ENCODE assay signal across 11 mouse cellular contexts in the genomic region with DNA sequence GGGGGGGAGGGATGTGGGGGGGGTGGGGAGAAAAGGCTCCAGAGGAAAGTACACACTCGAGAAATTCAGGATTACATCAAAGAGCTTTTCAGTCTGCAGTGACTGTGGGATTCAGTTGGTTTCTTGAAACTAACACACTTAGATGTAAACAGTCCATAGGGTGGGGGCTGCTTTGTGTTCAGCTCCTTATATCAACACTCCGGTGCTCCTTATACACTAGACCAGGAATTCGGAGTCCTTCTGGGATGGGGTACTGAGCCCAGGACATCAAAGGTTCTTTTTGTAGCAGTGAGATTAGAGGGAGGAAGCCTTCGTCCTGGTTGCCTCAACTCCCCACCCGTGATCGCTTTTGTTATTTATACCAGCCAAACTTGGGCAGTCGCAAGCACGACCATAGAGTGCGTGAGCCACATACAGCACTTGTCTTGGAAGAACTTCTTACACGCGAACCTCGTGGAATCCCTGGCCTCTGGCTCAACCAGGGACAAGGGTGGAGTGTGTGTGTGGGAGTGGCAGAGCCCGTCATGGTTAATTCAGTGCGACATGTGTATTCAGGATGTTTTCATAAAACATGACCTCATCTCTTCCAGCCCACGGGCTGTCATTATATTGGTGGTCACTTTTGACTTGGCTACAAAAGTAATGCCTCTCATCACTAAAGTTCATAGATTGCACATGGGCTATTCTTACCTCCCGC.
DNase-seq lines count a peak whose midpoint lies in the region; ATAC-seq lines count a peak whose summit lies in the region.
"Had no signal": no experiment of that assay in that cellular context is flagged by ENCODE, and none has a peak within 500 bp of the region (broad histone marks: within the 10 kb centered on the region; RNA-seq: fewer than 3 reads in every experiment).

No protein-coding gene starts in this region.

- H3K27ac ChIP-seq in kidney, embryonic 16.5 days (ENCODE audit: low read length): peak overlapping the region; percentile 51
- H3K27ac ChIP-seq: limb, embryonic 10.5 days had no signal

- peak overlapping the region; percentile 19; the same call in 1 of the 2 replicates for H3K4me2 ChIP-seq in kidney, embryonic 16.5 days (replicated peaks; ENCODE audit: low read depth, low read length)

- no peak overlapping the region for H3K4me3 ChIP-seq in kidney, embryonic 16.5 days (ENCODE audit: low read length)
- H3K4me3 ChIP-seq: limb, embryonic 10.5 days had no signal

- no peaks in the 10 kb centered on the region for H3K27me3 ChIP-seq in kidney, embryonic 16.5 days (ENCODE audit: insufficient read depth, low read length)

- peak; percentile 16 for DNase-seq in kidney, adult 9 months
- no peak for DNase-seq in kidney, postnatal 25 days
- DNase-seq in NIH3T3 (ENCODE audit: low read depth): peak; percentile 35
- peak; percentile 46 for DNase-seq in lung, postnatal 10 days
- no peak for DNase-seq in cerebellum, postnatal 14 days
- DNase-seq in neural tube, embryonic 10.5 days (ENCODE audit: extremely low spot score, low spot score): no peak
- DNase-seq: adrenal gland, postnatal 36 days; gastrocnemius, postnatal 36 days; thymus, postnatal 25 days had no signal

- H3K36me3 ChIP-seq in kidney, embryonic 16.5 days (ENCODE audit: insufficient read depth, low read length): no peaks in the 10 kb centered on the region
- H3K36me3 ChIP-seq: limb, embryonic 10.5 days had no signal

- ATAC-seq in kidney, embryonic 16.5 days (ENCODE audit: low FRiP score, low TSS enrichment): no peak

- H3K4me1 ChIP-seq in kidney, embryonic 16.5 days (ENCODE audit: insufficient read depth, low read length): peaks cover 31% of the 10 kb centered on the region

- H3K9ac ChIP-seq in kidney, embryonic 16.5 days (replicated peaks; ENCODE audit: low read length): no peak overlapping the region

- H3K9me3 ChIP-seq in kidney, embryonic 16.5 days (ENCODE audit: low read length): no peaks in the 10 kb centered on the region
- H3K9me3 ChIP-seq: limb, embryonic 10.5 days had no signal

- WGBS in kidney, embryonic 16.5 days: 39% methylated on average over 16 of the region's 16 CpGs

Comparison
In these comparisons a context has a peak if more than half of its experiments do, and no peak if none do; other contexts are left out.
1. DNase-seq: peak in kidney, adult 9 months (single experiment), NIH3T3 (single experiment) and lung, postnatal 10 days (single experiment); none in kidney, postnatal 25 days (0 of 2), cerebellum, postnatal 14 days (0 of 2) and neural tube, embryonic 10.5 days (single experiment).